Mouse (Mus musculus) activated CD4-positive, CD25-positive, alpha-beta regulatory T cell, adult 4 months (primary cell): Measurements from ENCODE around the gene Bmp8b. TPM values are rescaled to one million over a fixed set of nuclear protein-coding genes. Genes with fewer than 3 reads are reported as not detected.
A peak's percentile ranks its signal among the peaks of the same experiment; 100 is the strongest.
"Not testable (repeated sequence)": the region's sequence is repeated elsewhere in the genome, so short reads cannot be mapped to it uniquely, and the experiment has no call there.

ENCODE experiments used
- ATAC-seq: one replicate; pipeline ENCODE4 v1.8.0; 2017
- polyA plus RNA-seq, 2 experiments: library from polyadenylated mRNA; unstranded; fragments of 100-300 nt; shearing (Covaris generic); gene quantifications; one replicate each; pipeline ENCODE4 v1.2.1; 2017

Bmp8b gene
- under 1 TPM in 1 of 2 experiments, not detected in 1; 0.20 TPM for polyA plus RNA-seq

GRCm38 (mm10) chr4:123104651-123105450, at the start of gene Bmp8b:
Gene Bmp8b, plus strand, starts transcription at chr4:123105165.
- ATAC-seq, result no peak

DNA sequence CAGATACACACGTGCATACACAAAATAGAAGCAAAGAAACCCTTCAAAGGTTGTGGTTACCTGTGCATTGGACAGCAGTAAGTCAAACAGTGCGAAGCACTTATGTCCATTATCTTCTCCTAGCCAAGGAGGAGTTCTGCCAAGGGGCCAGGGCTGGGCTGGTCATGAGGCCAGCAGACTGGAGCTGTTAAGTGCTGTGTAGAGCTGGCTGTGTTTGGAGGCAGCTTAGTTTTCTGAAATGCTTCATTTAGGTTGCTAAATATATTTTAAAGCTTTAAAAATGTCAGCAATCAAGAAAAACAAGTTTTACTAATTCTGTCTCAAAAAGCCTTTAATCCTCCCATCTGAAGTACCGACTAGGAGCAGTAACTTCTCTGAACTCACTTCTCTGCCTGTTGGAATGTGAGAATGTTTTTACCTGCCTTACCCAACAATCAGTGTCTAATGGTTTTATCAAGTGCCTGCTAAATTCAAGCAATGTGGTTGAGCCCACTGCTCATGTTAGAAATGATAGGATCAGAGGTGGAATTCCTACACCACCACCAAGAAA, 48.3 kb upstream of the Bmp8b start:
- ATAC-seq, result no peak

- no peak for ATAC-seq
Observed at GRCm38 (mm10) chr4:123057957-123058356, 47.0 kb upstream of the Bmp8b start.

DNA sequence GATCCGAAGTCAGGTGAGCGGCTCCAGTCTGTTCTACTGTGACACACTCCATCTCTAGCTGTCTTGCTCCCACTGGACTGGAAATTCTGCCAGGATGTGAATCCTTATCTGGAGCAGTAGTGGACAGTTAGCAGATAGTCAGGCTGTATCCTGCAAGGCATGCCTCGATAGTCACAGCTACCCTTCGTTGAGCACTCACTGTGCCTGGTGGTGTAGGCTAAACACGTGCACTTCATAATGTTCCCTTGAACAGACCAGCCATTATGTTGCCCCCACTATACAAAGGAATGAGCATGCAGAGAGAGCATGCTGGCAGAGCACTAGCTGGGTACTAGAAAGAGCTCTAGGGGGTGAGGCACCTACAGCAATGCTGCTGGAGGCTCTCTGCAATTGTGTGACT, 43.2 kb upstream of the Bmp8b start:
- ATAC-seq, result no peak

DNA sequence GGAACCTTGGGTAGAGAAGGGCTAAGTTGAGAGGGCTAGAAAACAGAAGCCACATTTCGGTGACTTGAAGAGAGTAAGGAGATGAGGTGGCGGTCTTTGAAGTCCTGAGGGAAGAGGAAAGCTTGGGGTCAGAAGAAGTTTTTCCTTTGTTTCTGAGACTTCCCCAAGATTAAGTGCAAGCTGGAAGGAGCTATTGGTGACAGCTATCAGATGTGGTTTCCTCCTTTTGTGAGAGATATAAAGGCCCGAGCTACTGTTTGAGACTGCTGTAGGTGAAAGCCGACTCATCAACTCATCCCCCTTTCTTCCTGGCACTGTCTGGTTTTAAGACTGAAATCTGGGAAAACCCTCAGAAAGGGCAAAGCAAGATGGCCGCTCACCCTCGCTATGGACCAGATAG, 36.3 kb upstream of the Bmp8b start:
- ATAC-seq, result no peak

DNA sequence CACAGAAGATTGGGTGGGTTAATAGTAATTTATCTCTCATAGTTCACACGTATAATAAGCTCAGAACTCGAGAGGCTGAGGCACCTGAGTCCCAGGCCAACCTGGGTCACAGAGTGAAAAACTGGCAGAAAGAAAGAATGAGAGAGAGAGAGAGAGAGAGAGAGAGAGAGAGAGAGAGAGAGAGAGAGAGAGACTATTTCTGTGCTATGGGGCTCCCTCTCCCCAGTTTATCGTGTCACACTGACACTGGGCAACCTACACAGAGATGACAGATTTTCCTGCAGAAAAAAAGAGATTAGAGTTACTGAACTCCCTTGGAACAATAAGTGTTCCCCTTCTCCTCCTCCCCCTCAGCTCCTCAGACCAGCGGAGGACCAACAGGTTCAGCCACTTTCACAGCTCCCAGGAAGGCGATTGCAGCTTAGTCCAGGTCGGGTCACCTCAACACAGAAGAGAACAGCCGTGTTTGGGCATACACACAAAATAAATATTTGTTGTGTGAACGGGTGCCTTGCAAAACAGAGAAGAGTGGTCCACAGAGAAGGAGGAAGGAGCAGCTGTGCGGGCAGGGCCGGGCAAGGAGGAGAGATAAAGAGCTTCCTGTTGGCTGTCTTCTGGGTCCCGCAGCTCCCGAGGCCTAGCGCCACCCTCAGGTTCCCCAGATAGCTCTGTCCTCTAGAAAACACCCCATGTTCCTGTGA, 33.5 kb upstream of the Bmp8b start:
- ATAC-seq, result no peak

- ATAC-seq, result no peak
Observed at GRCm38 (mm10) chr4:123076928-123077327, 28.0 kb upstream of the Bmp8b start.

DNA sequence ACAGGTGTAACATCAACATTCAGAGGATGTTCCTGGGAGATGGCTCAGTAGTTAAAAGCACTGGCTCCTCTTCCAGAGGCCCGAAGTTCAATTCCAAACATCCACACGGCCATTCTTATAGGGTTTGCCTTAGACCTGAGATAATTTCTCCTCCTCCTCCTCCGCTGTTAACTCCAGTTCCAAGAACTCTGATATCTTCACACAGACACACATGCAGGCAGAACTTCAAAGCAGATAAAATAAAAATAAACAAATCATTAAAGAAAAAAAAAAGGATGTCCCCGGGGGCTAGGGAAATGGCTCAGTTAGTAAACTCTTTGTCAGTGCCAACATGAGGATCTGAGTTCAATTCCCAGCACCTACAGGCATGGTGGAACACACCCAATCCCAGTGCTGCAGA, 26.7 kb upstream of the Bmp8b start:
- ATAC-seq, result no peak

DNA sequence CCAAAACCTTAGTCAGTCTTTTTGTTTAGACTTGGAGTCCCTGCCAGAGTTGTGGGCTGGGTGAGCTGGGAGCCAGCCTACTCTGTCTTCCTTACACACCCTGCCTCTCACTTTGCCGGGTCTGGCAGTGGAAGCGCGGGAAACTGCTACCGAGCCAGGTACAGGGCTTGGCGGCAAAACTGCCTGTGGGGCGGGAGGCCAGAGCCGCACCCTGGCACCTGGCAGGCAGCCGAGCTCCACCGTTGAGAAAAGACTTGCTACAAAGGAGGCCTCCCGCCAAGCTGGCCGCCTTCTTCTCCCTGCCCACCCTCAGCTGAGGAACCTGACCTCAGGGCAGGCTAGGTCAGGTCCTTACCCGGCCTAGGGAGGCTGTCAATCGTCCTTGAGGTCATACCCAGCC, 24.2 kb upstream of the Bmp8b start:
- ATAC-seq, result no peak

DNA sequence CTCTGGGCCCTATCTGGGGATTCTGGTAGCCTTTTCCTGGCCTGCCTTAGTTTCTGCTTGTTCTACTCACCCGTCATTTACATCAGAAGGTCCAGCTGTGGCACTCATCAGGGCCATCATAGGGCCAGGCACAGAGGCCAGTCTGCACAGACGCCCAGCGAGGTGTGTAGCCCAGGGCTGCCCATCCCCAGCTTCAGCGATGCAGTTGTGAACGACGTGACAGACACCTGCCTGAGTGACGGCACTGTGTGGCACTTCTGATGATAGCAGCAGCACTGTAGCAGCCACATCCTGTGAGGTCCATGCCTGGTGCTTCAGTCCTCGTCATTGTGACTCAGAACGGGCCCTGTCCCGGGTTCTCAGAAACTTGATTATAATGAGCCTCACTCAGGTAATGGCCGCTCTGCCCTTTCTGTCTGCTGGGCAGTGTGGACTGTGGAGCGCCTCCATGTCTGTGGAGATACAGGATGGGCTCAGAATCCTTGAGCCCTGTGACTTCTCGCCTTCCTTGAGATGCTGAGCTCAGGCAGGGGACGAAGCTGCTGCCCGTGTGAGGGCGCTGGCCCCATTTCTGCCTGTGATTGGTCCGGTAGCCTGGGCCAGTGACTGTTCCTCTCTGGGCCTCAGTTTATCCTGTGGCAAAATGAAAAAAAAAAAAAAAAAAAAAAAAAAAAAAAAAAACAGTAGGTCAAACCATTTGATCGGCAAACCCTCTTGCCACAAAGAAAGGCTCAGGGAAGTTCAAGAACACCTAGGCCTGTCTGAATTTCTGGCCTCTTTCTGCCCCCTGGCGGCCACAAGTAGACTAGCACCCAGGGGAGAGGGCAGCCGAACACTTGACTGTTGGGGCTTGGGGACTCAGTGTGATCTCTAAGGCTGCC, 22.4 kb upstream of the Bmp8b start:
- ATAC-seq, result peak; percentile 74

DNA sequence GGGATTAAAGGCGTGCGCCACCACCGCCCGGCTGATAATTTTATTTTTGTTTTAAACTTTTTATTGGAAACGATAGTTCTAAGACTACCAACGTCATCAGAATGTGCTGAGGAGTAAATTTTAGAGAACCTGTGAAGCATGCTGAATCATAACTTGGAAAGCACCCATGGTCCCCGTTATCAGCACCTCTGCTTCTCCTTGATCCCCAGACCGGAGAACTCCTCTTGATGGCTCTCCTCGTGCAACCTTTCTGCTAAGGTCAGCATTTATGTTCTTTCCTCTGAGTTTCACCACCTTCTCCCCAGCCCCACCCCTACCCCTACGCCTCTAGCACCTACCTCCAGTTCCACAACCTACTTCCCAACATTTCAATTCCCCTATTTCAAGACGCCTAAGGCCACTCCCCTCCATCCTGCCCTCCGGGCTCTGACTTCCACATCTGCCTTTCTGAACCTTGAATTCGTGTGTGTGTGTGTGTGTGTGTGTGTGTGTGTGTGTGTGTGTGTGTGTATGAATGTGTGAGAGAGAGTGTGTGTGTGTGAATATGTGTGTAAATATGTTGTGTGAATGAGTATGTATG, 21.6 kb upstream of the Bmp8b start:
- no peak for ATAC-seq

DNA sequence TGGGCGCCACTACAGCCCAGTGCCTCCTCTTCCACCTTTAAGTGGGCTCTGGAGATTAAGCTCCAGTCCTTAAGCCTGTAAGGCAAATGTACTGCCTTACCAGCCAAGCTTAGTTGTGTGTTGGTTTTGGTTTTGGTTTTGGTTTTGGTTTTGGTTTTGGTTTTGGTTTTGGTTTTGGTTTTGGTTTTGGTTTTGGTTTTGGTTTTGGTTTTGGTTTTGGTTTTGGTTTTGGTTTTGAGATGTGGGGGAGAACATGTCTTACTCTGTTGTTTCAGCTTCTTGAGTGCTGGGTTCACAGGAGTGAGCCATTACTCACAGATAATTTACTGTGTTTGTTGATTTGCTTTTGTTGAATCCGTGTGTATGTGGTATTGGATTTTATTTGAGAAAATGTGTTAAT, 19.7 kb upstream of the Bmp8b start:
- peak; percentile 44 for ATAC-seq

- no peak for ATAC-seq
Observed at GRCm38 (mm10) chr4:123086381-123086780, 18.6 kb upstream of the Bmp8b start.

DNA sequence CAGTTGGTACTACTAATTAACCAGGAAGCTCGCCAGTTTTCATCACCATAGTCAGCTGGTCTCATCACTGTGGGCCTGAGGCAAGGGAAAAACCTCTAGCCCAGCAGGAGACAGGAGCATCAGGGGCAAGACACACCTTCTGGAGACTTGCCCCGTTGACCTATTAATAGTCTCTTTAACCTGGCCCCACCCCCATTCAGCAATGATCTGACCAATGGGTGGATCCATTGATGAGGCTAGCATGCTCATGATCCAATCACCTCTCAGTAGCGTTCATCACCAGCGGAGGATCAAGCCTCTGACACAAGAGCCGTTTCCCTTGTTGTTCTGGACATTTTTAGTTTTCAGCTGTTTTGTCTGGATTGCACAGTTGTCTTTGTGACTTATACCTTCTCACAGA, 12.3 kb upstream of the Bmp8b start:
- no peak for ATAC-seq

DNA sequence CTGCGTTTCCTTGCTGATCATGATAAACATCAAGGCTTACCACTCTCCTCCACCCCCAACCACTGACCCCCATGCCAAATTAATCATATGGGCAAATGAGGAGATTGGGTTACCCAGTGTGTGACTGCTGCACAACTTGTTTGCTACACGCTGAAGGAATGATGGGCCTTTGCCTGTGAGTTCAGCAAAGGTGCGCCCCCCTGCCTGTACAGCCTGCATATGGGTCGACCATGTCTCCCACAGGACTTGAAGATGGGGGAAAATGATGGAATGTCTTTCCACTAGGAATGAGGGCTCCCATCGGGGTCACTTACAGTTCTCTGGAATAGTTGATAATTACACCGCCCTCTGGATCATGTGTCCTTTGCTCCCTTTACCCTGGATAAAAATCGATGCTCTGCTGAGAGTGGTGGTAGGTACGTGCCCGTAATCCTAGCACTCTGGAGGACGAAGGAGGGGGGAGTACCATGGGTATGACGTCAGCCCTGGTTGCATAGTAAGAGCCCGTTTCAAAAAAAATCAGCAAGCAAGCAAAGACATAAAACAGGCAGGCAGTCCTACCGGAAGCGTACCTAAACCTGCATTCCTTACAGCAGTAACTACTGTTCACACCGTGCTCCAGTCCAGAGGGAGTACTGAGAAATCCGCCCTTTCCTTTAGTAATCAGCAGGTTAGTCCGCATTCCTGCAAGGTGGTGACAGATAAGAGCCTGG, 11.7 kb upstream of the Bmp8b start:
- ATAC-seq, result no peak

GRCm38 (mm10) chr4:123093869-123094268, 11.1 kb upstream of the Bmp8b start:
- no peak for ATAC-seq

DNA sequence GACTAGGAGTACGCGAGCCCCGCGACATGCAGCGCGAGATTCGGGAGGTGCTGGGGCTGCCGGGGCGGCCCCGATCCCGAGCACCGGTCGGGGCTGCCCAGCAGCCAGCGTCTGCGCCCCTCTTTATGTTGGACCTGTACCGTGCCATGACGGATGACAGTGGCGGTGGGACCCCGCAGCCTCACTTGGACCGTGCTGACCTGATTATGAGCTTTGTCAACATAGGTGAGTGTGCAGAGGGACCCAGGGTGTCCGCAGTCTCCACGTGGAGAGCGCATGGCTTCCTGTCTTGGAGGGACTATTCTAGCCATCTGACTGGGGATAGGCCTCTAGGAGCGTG, 456 bp downstream of the Bmp8b start:
- no peak for ATAC-seq

DNA sequence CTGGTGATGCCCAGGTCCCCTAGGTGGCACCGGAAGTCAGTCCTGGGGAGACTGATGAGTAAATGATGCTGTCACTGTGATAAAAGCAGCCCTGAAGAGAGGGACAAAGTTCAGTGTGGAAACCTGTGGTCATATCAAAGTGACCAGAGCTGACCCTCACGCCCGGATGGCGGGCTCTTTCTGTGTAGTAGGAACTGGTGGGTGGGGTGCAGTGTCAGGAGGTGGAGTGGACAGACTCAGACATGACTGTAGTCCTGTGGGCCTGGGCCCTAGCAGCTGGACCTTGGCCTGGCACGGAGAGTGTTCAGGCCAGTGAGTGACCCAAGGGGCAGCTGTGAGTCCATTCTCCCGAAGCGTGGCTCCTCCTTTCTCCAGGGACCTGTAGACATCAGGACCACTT, 964 bp downstream of the Bmp8b start:
- not testable (repeated sequence) for ATAC-seq

GRCm38 (mm10) chr4:123106864-123107263, 1.9 kb downstream of the Bmp8b start:
- ATAC-seq, result no peak

GRCm38 (mm10) chr4:123108056-123108455, 3.1 kb downstream of the Bmp8b start:
- no peak for ATAC-seq

- no peak for ATAC-seq
Observed at GRCm38 (mm10) chr4:123110751-123111150, 5.8 kb downstream of the Bmp8b start.
